Mouse (Mus musculus) lung, embryonic 15.5 days (tissue): ENCODE data around the gene Rps11. TPM values are rescaled to one million over a fixed set of nuclear protein-coding genes. Genes with fewer than 3 reads are reported as not detected.

Source experiments
- ATAC-seq: fragments of 200-750 bp; cut with Nextera tagmentation; 2 replicates; pipeline ENCODE4 v1.8.0; 2017; ENCODE audit warnings: moderate number of reproducible peaks, borderline replicate concordance; ENCODE audit not compliant: low FRiP score, low TSS enrichment; ENCODE audit errors: extremely low read depth
- H3K27ac ChIP-seq: fragments of 300-500 bp; sonication (generic); 2 replicates; pipeline ENCODE4 v1.5.1; 2015; ENCODE audit warnings: moderate library complexity, mild to moderate bottlenecking, inconsistent platforms
- H3K27me3 ChIP-seq: fragments of 300-500 bp; sonication (generic); 2 replicates; pipeline ENCODE4 v1.6.1; 2015; ENCODE audit warnings: inconsistent platforms
- H3K36me3 ChIP-seq: fragments of 300-500 bp; sonication (generic); 2 replicates; pipeline ENCODE4 v1.6.1; 2015; ENCODE audit warnings: inconsistent platforms
- H3K4me1 ChIP-seq: fragments of 300-500 bp; sonication (generic); 2 replicates; pipeline ENCODE4 v1.6.1; 2015; ENCODE audit warnings: inconsistent platforms
- H3K4me2 ChIP-seq: fragments of 300-500 bp; sonication (generic); 2 replicates; pipeline ENCODE4 v1.6.1; 2015; ENCODE audit warnings: inconsistent platforms, mild to moderate bottlenecking, moderate library complexity
- H3K4me3 ChIP-seq: fragments of 300-500 bp; sonication (generic); 2 replicates; pipeline ENCODE4 v1.5.1; 2015; ENCODE audit warnings: mild to moderate bottlenecking, inconsistent platforms
- H3K9ac ChIP-seq: fragments of 300-500 bp; sonication (generic); 2 replicates; pipeline ENCODE4 v1.6.1; 2015; ENCODE audit warnings: inconsistent platforms
- H3K9me3 ChIP-seq: fragments of 300-500 bp; sonication (generic); 2 replicates; pipeline ENCODE4 v1.6.1; 2016; ENCODE audit warnings: inconsistent platforms
- WGBS: fragments of 180-500 bp; shearing (Covaris S2); methylation state at CpG from one replicate; pipeline ENCODE4 v1.1.7; 2015; 5-methylcytosine and 5-hydroxymethylcytosine counted together
- microRNA counts: library from miRNA; unstranded; fragments of <30 nt; microRNA quantifications from one replicate; lab custom pipeline; 2016
- microRNA-seq: library from miRNA; unstranded; fragments of <30 nt; microRNA quantifications from one replicate; pipeline ENCODE4, GENCODE M21; 2016
- polyA plus RNA-seq: library from polyadenylated mRNA; unstranded; fragments of >200 nt; fragmentation: Nextera tagmentation; extraction: Ambion mirVana; gene quantifications from 2 replicates; pipeline ENCODE4 v1.2.1, GENCODE M21; 2015

The Rps11 gene
- polyA plus RNA-seq, 1 experiment from 2014 or later, result 1,432 TPM

DNA sequence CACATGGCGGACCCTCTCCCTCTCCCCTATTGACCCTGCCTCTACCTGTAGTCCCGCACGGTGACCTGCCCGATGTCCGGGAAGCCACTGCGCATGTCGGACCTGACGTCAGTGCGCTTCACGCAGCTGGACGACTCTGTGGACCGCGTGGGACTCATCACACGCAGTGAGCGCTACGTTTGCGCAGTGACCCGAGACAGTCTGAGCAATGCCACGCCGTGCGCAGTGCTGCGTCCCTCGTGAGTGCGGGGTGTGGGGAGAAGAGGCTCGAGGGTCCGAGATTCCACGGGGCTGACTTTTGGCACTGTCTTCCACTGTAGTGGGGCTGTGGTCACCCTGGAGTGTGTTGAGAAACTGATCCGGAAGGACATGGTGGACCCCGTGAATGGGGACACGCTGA lies 47.7 kb downstream of the Rps11 start:
- Histone ChIP-seq H3K27me3 (no peaks in the 10 kb centered on the region), H3K4me2 (no peak overlapping the region), H3K9me3 (no peaks in the 10 kb centered on the region), H3K4me1 (no peaks in the 10 kb centered on the region), H3K9ac (no peak overlapping the region), H3K27ac (no peak overlapping the region), H3K36me3 (peaks cover 27% of the 10 kb centered on the region), H3K4me3 (no peak overlapping the region)
- WGBS, result 84% methylated on average over 30 of the region's 30 CpGs
- no peak for ATAC-seq

DNA sequence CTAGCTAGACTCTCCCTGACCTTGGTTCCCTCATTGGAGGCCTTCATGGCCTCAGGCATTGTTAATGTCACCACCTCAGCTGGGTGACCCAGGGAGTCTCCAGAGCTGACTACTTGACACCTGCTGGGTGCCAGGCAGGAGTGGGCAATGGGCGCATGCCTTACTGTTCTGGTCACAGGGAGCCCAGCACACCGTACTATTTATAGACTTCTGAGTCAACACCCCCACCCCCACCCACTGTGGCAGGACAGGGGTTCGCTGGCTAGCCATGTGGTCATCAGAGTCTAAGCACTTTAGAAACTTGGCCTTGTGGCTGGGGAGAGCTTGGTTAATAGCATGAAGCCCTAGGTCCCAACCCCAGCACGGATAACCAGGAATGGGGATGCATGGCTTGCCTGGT lies 48.8 kb downstream of the Rps11 start:
- no peaks in the 10 kb centered on the region for H3K4me1 ChIP-seq
- H3K27me3 ChIP-seq, result no peaks in the 10 kb centered on the region
- H3K36me3 ChIP-seq, result peaks cover 27% of the 10 kb centered on the region
- H3K4me3 ChIP-seq, result no peak overlapping the region
- no peak overlapping the region for H3K4me2 ChIP-seq
- WGBS, result 76% methylated on average over 4 of the region's 4 CpGs
- no peaks in the 10 kb centered on the region for H3K9me3 ChIP-seq
- H3K27ac ChIP-seq, result no peak overlapping the region
- H3K9ac ChIP-seq, result no peak overlapping the region
- ATAC-seq, result no peak

DNA sequence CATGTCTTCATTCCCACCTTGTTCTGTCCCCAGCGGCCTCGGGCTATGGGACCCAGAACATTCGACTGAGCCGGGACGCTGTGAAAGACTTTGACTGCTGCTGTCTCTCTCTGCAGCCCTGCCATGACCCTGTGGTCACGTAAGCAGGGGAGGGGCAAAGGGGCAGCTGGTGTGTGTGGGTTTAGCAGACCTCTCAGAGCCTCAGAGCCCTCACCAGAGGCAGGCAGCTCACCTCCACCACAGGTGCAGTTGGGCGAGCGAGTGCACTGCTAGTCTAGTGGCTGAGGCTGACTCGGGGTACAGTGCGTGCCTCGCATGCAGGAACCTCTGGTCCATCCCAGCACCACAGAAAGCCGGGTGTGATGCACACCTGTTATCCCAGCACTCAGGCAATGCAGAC lies 50.3 kb downstream of the Rps11 start:
- ATAC-seq, result no peak
- Histone ChIP-seq H3K27ac (no peak overlapping the region), H3K4me2 (no peak overlapping the region), H3K9me3 (no peaks in the 10 kb centered on the region), H3K4me3 (no peak overlapping the region), H3K36me3 (peaks cover 27% of the 10 kb centered on the region), H3K4me1 (no peaks in the 10 kb centered on the region), H3K27me3 (no peaks in the 10 kb centered on the region), H3K9ac (no peak overlapping the region)
- 87% methylated on average over 12 of the region's 12 CpGs for WGBS

DNA sequence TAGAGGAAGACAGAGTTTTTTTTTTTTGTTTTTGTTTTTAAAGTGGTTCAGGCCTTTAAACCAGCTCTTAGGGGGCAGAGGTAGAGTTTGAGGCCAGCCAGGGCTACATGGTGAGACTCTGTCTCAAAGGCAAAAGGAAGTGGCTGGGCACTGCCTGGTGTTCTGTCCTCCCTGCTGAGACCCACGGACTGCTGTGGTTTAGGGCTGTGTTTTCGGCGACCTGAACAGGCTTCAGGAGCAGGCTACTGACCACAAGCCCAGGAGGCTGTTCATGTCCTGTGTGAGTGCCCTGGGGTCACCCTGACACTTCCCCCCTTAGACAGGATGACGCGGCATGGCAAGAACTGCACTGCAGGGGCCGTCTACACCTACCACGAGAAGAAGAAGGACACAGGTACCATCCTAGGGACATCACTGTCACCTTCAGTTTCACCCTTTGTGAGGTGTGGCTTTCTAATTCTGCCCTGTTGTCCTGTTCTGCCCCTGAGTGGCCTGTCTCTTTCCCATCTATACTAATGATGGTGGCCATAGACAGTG lies 51.0 kb downstream of the Rps11 start:
- no peak for ATAC-seq
- Histone ChIP-seq H3K27ac (no peak overlapping the region), H3K4me2 (no peak overlapping the region), H3K4me3 (no peak overlapping the region), H3K27me3 (no peaks in the 10 kb centered on the region), H3K4me1 (no peaks in the 10 kb centered on the region), H3K9me3 (no peaks in the 10 kb centered on the region), H3K36me3 (peaks cover 27% of the 10 kb centered on the region), H3K9ac (no peak overlapping the region)
- 69% methylated on average over 7 of the region's 7 CpGs for WGBS

MicroRNAs encoded within 50 kb of the gene (microRNA counts, 519-probe panel; counts per million panel counts)
- 2,655 counts per million, percentile 65 among the panel's probes with 10 or more counts for microRNA mmu-miR-150 (lab: Ali Mortazavi, UCI)

Small RNA genes within 50 kb of the gene (microRNA-seq; reads per million reads assigned to microRNA genes)
- gene Mir150 (49.1 reads per million, percentile 45 among the genes with 10 or more reads in this experiment), gene Mir5121 (8.3 reads per million, percentile 27 among the genes with 10 or more reads in this experiment), gene Mir7055 (not detected)

Other genes starting within 250 kb of the Rps11 start
- 93.5 and 97.7 TPM in 2 replicates for gene Med25, start 231.7 kb downstream of the Rps11 start, polyA plus RNA-seq
- 21.0 and 24.0 TPM in 2 replicates for gene Fuz, start 228.4 kb downstream of the Rps11 start, polyA plus RNA-seq
- gene Ap2a1, start 194.9 kb downstream of the Rps11 start, polyA plus RNA-seq, result 63.1 and 64.8 TPM in 2 replicates
- 0.09 and 0.15 TPM in 2 replicates for gene Tsks, start 181.2 kb downstream of the Rps11 start, polyA plus RNA-seq
- gene Cpt1c, start 149.6 kb downstream of the Rps11 start, polyA plus RNA-seq, result 14.5 and 15.0 TPM in 2 replicates
- 545 and 586 TPM in 2 replicates for gene Prmt1, start 137.9 kb downstream of the Rps11 start, polyA plus RNA-seq
- 88.1 and 92.6 TPM in 2 replicates for gene Irf3, start 126.8 kb downstream of the Rps11 start, polyA plus RNA-seq
- gene Bcl2l12, start 125.7 kb downstream of the Rps11 start, polyA plus RNA-seq, result 66.3 and 66.7 TPM in 2 replicates
- gene Scaf1, start 108.1 kb downstream of the Rps11 start, polyA plus RNA-seq, result 35.5 and 36.5 TPM in 2 replicates
- 49.7 and 50.4 TPM in 2 replicates for gene Rras, start 106.5 kb downstream of the Rps11 start, polyA plus RNA-seq
- 10.9 and 11.1 TPM in 2 replicates for gene Prr12, start 71.6 kb downstream of the Rps11 start, polyA plus RNA-seq
- 74.9 and 75.1 TPM in 2 replicates for gene Nosip, start 62.0 kb downstream of the Rps11 start, polyA plus RNA-seq
- 23.1 and 24.2 TPM in 2 replicates for gene Prrg2, start 61.8 kb downstream of the Rps11 start, polyA plus RNA-seq
- gene Rcn3, start 32.2 kb downstream of the Rps11 start, polyA plus RNA-seq, result 353 and 358 TPM in 2 replicates
- 73.6 and 83.1 TPM in 2 replicates for gene Fcgrt, start 20.6 kb downstream of the Rps11 start, polyA plus RNA-seq
- 1,187 and 1,308 TPM in 2 replicates for gene Rpl13a, start 4.3 kb upstream of the Rps11 start, polyA plus RNA-seq
- 0.19 and 0.20 TPM in 2 replicates for gene Gm45713, start 11.8 kb upstream of the Rps11 start, polyA plus RNA-seq
- 1.5 and 8.3 TPM in 2 replicates for gene Flt3l, start 12.0 kb upstream of the Rps11 start, polyA plus RNA-seq
- gene Pih1d1, start 29.9 kb upstream of the Rps11 start, polyA plus RNA-seq, result 100 and 103 TPM in 2 replicates
- gene Aldh16a1, start 30.1 kb upstream of the Rps11 start, polyA plus RNA-seq, result 54.8 and 56.8 TPM in 2 replicates
- gene Slc17a7, start 39.5 kb upstream of the Rps11 start, polyA plus RNA-seq, result 0.33 and 0.55 TPM in 2 replicates
- not detected in 2 replicates for gene Gfy, start 55.1 kb upstream of the Rps11 start, polyA plus RNA-seq
- not detected in 2 replicates for gene Pth2, start 56.6 kb upstream of the Rps11 start, polyA plus RNA-seq
- 0.75 and 1.1 TPM in 2 replicates for gene Ccdc155, start 80.5 kb upstream of the Rps11 start, polyA plus RNA-seq
- gene Dkkl1, start 87.7 kb upstream of the Rps11 start, polyA plus RNA-seq, result 0.54 and 1.1 TPM in 2 replicates
- 180 and 183 TPM in 2 replicates for gene Tead2, start 91.3 kb upstream of the Rps11 start, polyA plus RNA-seq
- 3.1 and 3.8 TPM in 2 replicates for gene Cd37, start 114.7 kb upstream of the Rps11 start, polyA plus RNA-seq
- gene Slc6a16, start 116.6 kb upstream of the Rps11 start, polyA plus RNA-seq, result 0.16 TPM in 1 of 2 replicates, not detected in the other
- 0.09 TPM in 1 of 2 replicates, not detected in the other for gene Slc6a21, start 153.1 kb upstream of the Rps11 start, polyA plus RNA-seq
- 19.1 and 20.0 TPM in 2 replicates for gene Trpm4, start 209.3 kb upstream of the Rps11 start, polyA plus RNA-seq
- 1.7 and 2.3 TPM in 2 replicates for gene Hrc, start 210.9 kb upstream of the Rps11 start, polyA plus RNA-seq
- gene Ppfia3, start 242.6 kb upstream of the Rps11 start, polyA plus RNA-seq, result 3.1 TPM in 2 replicates
- 0.60 and 0.92 TPM in 2 replicates for gene Lin7b, start 246.1 kb upstream of the Rps11 start, polyA plus RNA-seq